Comparison of ENCODE assay signal across 21 mouse cellular contexts in the genomic region with DNA sequence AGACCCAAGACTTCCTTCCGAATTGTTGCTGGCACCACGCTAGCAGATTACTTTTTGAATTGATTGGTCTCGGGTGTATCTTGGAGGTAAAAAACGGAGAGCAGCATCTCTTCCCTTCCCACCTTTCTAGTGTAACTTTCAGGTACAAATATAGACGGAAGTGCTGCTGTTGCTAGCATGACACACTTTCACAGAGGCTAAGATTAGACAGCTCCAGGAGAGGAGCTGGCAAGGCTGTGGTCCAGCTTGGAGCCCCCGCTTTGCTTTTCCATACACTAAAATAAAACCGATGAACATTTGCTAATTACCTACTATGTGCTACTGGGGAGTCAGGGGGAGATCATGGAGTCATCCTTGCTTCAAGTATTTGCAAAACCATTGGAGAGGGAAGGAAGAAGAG. TPM values are rescaled to one million over a fixed set of nuclear protein-coding genes. Genes with fewer than 3 reads are reported as not detected.
DNase-seq lines count a peak whose midpoint lies in the region; ATAC-seq lines count a peak whose summit lies in the region.
"Had no signal": no experiment of that assay in that cellular context is flagged by ENCODE, and none has a peak within 500 bp of the region (broad histone marks: within the 10 kb centered on the region; RNA-seq: fewer than 3 reads in every experiment).

No protein-coding gene starts in this region.

- intact Hi-C loops in left cerebral cortex, postnatal 36 days (cut with DNase I), result no loop called here

- no peak for DNase-seq in frontal cortex, postnatal 10 days (ENCODE audit: low spot score in 2 of 2)
- peak; percentile 10 to 11 for DNase-seq in left cerebral cortex, postnatal 36 days (ENCODE audit: low spot score in 2 of 2)
- DNase-seq in left cerebral cortex, adult 11 months (ENCODE audit: low spot score), result no peak
- peak; percentile 14 for DNase-seq in right cerebral cortex, postnatal 25 days
- no peak for DNase-seq in right cerebral cortex, postnatal 14 days
- peak; percentile 39 for DNase-seq in brain, adult 2 months (ENCODE audit: low read depth, low spot score)
- DNase-seq: adrenal gland, adult 2 months; adrenal gland, postnatal 10 days; adrenal gland, postnatal 25 days; B cell, adult 2 months; cerebellum, adult 11-12 months; cerebellum, adult 2 months; cerebellum, adult 9-10 months; cerebellum, postnatal 10 days; cerebellum, postnatal 36 days; embryo, embryonic 11 days had no signal

- peak; percentile 78 for ATAC-seq in frontal cortex, adult (ENCODE audit: low TSS enrichment)
- ATAC-seq in CD4-positive, CD25-positive, alpha-beta regulatory T cell, adult 4 months, result no peak
- ATAC-seq: forebrain, embryonic 14.5 days; forebrain, embryonic 16.5 days had no signal

RNA-seq across cellular contexts. Expression of a gene that starts 37.3 kb away (rescaled TPM):
- total RNA-seq in left cerebral cortex, postnatal 36 days (2021), result 1 to 10 TPM; 6.5 to 8.8 TPM
- polyA plus RNA-seq in CD4-positive, CD25-positive, alpha-beta regulatory T cell, adult 4 months (2017; shearing (Covaris generic)), result under 1 TPM; 0.28 to 0.79 TPM
- polyA plus RNA-seq: erythroblast, embryonic 14.5 days had no signal

Comparison
In these comparisons a context has a peak if more than half of its experiments do, and no peak if none do; other contexts are left out.
1. DNase-seq: peak in left cerebral cortex, postnatal 36 days (2 of 2), right cerebral cortex, postnatal 25 days (single experiment) and brain, adult 2 months (single experiment); none in frontal cortex, postnatal 10 days (0 of 2), left cerebral cortex, adult 11 months (single experiment) and right cerebral cortex, postnatal 14 days (single experiment).